Mouse (Mus musculus) right cerebral cortex, postnatal 4 days (tissue): ENCODE measurements around the gene Helz.

Experiments
- DNase-seq: peaks from one replicate; pipeline ENCODE4 v3.0.0-alpha.2; 2022

Helz gene

GRCm38 (mm10) chr11:107624661-107625060 lies 76.9 kb downstream of the Helz start:
- no peak for DNase-seq

- no peak for DNase-seq
Measured at GRCm38 (mm10) chr11:107625746-107626145, 78.0 kb downstream of the Helz start.

- DNase-seq = peak; percentile 47
Measured at GRCm38 (mm10) chr11:107629504-107629903, 81.8 kb downstream of the Helz start.

GRCm38 (mm10) chr11:107629951-107630350 lies 82.2 kb downstream of the Helz start:
- DNase-seq = no peak

GRCm38 (mm10) chr11:107631124-107631523 lies 83.4 kb downstream of the Helz start:
- no peak for DNase-seq

GRCm38 (mm10) chr11:107633563-107634146 lies 85.9 kb downstream of the Helz start:
- DNase-seq = no peak

- DNase-seq = no peak
Measured at GRCm38 (mm10) chr11:107638137-107638536, 90.4 kb downstream of the Helz start.

GRCm38 (mm10) chr11:107639657-107640056 lies 91.9 kb downstream of the Helz start:
- no peak for DNase-seq

- no peak for DNase-seq
Measured at GRCm38 (mm10) chr11:107644461-107644860, 96.7 kb downstream of the Helz start.

- DNase-seq = no peak
Measured at GRCm38 (mm10) chr11:107647330-107647729, 99.6 kb downstream of the Helz start.

GRCm38 (mm10) chr11:107648668-107649067 lies 100.9 kb downstream of the Helz start:
- DNase-seq = no peak

- DNase-seq = no peak
Measured at GRCm38 (mm10) chr11:107649458-107649857, 101.7 kb downstream of the Helz start.

GRCm38 (mm10) chr11:107650422-107651051 lies 102.8 kb downstream of the Helz start:
- no peak for DNase-seq

- no peak for DNase-seq
Measured at GRCm38 (mm10) chr11:107651391-107651790, 103.7 kb downstream of the Helz start.

- no peak for DNase-seq
Measured at GRCm38 (mm10) chr11:107652137-107652536, 104.4 kb downstream of the Helz start.

GRCm38 (mm10) chr11:107655538-107655937 lies 107.8 kb downstream of the Helz start:
- no peak for DNase-seq

GRCm38 (mm10) chr11:107657117-107657516 lies 109.4 kb downstream of the Helz start:
- no peak for DNase-seq

GRCm38 (mm10) chr11:107660452-107660851 lies 112.7 kb downstream of the Helz start:
- no peak for DNase-seq

GRCm38 (mm10) chr11:107662666-107663065 lies 114.9 kb downstream of the Helz start:
- no peak for DNase-seq

- no peak for DNase-seq
Measured at GRCm38 (mm10) chr11:107667542-107667941, 119.8 kb downstream of the Helz start.

- no peak for DNase-seq
Measured at GRCm38 (mm10) chr11:107668223-107668622, 120.5 kb downstream of the Helz start.

- DNase-seq = no peak
Measured at GRCm38 (mm10) chr11:107668977-107669376, 121.2 kb downstream of the Helz start.

- no peak for DNase-seq
Measured at GRCm38 (mm10) chr11:107674006-107674405, 126.3 kb downstream of the Helz start.

GRCm38 (mm10) chr11:107674601-107675000 lies 126.9 kb downstream of the Helz start:
- no peak for DNase-seq

GRCm38 (mm10) chr11:107675246-107675645 lies 127.5 kb downstream of the Helz start:
- DNase-seq = no peak
